Mouse (Mus musculus) G1E (cell line): ENCODE measurements at regions not wholly inside any gene's neighbourhood (a gene's known extent, or its start where the extent isn't known, plus 50 kb on each side); places are given as distances from the start of the nearest gene placed in this dataset.

Experiments
- CTCF ChIP-seq: IDR thresholded peaks from 2 replicates; pipeline ENCODE4 v1.5.1; 2012; ENCODE audit warnings: low read depth, low read length, inconsistent platforms, mixed read lengths
- GATA1 ChIP-seq: IDR thresholded peaks from 2 replicates; pipeline ENCODE4 v1.6.1; 2012; ENCODE audit warnings: borderline replicate concordance, low read length, inconsistent platforms, mixed read lengths
- POLR2AphosphoS5 ChIP-seq: IDR thresholded peaks from 2 replicates; pipeline ENCODE4 v1.6.1; 2012; ENCODE audit warnings: low read depth, low read length, inconsistent platforms; ENCODE audit not compliant: insufficient replicate concordance
- TAL1 ChIP-seq: conservative IDR thresholded peaks from 2 replicates; pipeline ENCODE4 v1.6.1; 2012; ENCODE audit warnings: low read depth, low read length, inconsistent platforms, mixed read lengths

DNA sequence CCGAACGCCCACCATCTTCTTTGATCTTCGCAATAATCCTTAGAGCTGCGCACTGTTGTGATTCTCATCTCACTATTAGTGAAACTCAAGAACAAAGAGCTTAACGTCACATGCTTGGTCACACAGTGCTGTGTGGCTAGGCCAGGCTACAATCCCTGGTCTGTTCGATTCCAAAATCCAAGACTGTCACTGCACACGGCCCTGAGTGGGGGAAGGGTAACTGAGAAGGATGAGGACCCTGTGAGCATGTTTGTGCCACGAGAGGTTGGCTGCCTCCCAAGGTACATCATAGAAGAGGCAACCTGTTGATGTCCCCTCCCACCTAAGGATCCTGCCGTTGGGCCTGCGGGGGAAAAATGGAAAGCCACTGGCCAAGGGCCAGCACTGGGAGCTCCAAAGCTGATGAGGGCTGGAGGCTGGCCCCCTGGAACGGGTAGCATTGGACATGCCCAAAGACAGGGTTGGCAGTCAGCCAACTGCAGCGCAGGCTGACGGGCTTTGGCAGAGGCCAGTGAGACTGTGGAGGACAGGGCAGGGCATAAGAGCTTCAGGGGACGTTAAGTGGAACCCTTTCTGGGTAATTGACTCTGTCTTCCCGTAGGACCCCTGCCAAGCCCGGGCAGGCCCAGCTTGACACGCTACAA, 172.1 kb upstream of the Cadm1 start:
- no peak for TF ChIP-seq CTCF
- no peak for TF ChIP-seq TAL1
- TF ChIP-seq GATA1, result no peak
- TF ChIP-seq POLR2AphosphoS5, result no peak
